Mouse (Mus musculus) adrenal gland, postnatal 14 days (tissue): ENCODE results near the gene Car8. TPM values are rescaled to one million over a fixed set of nuclear protein-coding genes. Genes with fewer than 3 reads are reported as not detected.

ENCODE experiments used
- DNase-seq: peaks from one replicate; pipeline ENCODE4 v3.0.0; 2021; ENCODE audit warnings: mixed read lengths
- long read RNA-seq, 2 experiments: library from polyadenylated mRNA; stranded (forward); transcript quantifications; one replicate each; pipeline ENCODE4 v2.0.0; 2021
- total RNA-seq: library from RNA; stranded (reverse); gene quantifications from 2 replicates; pipeline ENCODE4 v1.2.3, GENCODE M21; 2021

Car8 gene
- 6.3 and 9.7 TPM in 2 replicates for total RNA-seq
- long read RNA-seq, experiment 1, transcript Car8-201 (9 exons, 3,853 nt): major isoform, 30 of 40 reads
- long read RNA-seq, experiment 1, partial matches to known transcripts: 3 of 40 reads
- long read RNA-seq, experiment 1, other reads (novel, unspliced or antisense): 7 of 40 reads
- long read RNA-seq, experiment 2, transcript Car8-201 (9 exons, 3,853 nt): major isoform, 12 of 16 reads
- long read RNA-seq, experiment 2, partial matches to known transcripts: 1 of 16 reads
- long read RNA-seq, experiment 2, other reads (novel, unspliced or antisense): 3 of 16 reads

- peak; percentile 72 for DNase-seq
Observed at GRCm38 (mm10) chr4:8238560-8239305, at the start of gene Car8. Car8 (minus strand) TSS chr4:8239041.

DNA sequence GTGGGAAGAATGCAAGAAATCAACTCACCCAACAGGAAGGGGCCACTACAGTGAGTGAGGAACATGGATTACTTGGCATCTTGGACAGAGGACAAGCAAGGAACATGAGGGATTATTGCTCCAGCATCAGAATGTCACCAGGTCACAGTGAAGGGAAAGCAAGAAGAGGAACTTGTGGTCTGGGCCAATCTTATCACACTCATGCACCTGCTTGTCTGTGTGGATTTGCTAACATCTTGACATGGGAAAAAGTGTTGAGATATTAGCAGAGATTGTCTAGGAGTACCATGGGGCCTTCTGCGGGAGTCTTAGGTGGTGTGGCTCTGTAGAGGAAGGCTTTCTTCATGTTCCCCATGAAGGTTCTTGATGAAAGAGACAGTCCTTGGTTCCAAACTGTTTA, 46.1 kb upstream of the Car8 start:
- DNase-seq: no peak

GRCm38 (mm10) chr4:8278159-8278558, 39.3 kb upstream of the Car8 start:
- DNase-seq: no peak

GRCm38 (mm10) chr4:8249805-8250204, 11.0 kb upstream of the Car8 start:
- DNase-seq: no peak

GRCm38 (mm10) chr4:8245495-8246063, 6.7 kb upstream of the Car8 start:
- no peak for DNase-seq

DNA sequence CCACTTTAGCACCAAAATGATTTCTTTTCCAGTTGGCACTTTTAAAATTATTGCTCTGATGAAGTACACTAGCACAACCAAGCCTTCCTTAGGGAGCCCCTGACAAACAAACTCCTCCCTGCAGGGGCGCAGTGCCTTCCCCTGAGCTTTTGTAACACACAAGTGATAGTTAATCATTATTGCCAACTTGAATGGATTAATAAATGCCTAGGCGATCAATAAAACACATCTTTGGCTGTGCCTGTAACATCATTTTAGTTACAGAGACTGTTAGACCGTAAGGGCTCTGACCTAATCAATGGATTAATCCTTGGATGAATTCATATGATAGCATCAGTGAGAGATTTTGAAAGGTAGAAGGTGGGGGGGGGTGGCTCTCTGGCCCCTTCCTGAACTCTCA, 6.2 kb upstream of the Car8 start:
- no peak for DNase-seq

- peak; percentile 11 for DNase-seq
Observed at GRCm38 (mm10) chr4:8239699-8240098, 858 bp upstream of the Car8 start.

- DNase-seq: peak; percentile 31
Observed at GRCm38 (mm10) chr4:8239306-8239670, 447 bp upstream of the Car8 start.

DNA sequence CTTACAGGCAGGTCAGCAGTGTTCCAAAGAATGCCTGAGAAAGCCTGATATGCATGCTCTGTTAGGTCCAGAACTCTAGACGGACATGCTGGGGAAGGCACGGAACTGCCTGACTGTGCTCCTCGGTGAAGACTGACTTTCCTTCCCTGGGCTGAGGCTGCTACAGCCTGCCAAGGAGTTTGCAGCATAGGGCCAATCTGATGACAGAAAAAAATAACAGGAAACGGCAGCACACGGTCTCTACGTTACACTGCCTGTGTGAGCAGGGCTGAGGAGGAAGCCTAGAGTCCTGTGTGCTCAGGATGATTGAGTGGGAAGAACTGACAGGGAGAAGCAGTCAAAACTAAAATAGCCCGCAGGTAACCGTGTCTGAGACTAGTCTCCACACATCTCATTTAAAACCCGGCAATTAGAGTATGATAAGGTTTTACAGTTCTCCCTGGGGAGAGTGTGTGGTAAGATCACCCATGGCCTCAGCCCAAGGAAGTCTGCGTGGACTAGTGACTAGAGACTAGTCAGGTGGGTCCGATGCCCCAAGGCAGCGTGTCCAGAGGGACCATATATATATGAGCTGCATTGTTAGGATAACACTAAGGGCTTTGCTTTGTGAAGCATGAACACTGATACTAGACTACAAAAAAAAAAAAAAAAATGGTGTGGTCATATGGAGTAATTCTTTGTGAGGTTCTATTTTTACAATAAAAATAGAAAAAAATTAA, 6.3 kb downstream of the Car8 start:
- DNase-seq: no peak

- no peak for DNase-seq
Observed at GRCm38 (mm10) chr4:8231291-8231871, 7.5 kb downstream of the Car8 start.

DNA sequence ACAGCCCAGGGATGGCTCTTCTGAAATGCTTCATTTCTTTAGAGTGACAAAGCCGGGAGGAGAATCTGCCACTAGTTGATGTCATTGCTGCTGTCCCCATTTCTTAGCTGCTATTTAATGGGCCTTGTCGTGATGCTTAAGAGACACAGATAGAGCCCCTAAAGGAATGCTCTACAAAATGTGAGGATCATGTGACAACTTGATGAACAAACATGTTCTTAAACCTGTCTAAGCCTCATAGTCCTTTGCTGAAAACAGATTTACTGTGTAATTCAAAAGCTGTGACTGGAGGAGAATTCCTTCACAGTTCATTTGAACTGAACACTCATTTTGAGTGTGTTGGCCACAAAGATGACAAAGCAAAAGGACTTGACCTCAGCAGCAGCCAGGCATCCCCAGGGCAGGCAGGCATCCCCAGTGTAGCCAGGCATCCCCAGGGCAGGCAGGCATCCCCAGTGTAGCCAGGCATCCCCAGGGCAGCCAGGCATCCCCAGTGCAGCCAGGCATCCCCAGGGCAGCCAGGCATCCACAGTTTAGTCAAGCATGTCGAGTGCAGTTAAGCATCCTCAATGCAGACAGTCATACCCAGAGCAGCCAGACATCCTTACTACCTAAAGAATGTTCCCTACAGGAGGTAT, 9.1 kb downstream of the Car8 start:
- DNase-seq: no peak

- DNase-seq: no peak
Observed at GRCm38 (mm10) chr4:8218941-8219340, 19.9 kb downstream of the Car8 start.

DNA sequence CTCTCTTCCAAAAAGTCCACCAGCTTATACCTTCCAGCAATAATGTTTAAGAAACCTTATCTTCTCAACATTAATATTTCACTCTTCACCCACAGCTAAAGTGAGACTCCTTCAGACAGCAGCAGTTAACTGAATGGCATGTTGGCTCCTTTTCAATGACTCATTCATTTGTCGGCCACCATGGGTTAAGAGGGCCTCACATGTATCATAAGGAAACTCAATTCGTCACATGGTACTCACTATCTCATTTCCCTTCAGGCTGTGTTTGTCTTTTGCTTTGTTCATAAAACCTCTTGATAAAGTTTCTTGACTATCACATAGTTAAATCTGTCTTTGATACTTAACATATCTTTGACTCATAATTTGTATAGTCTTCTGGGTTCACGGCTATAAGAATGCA, 20.8 kb downstream of the Car8 start:
- DNase-seq: no peak

DNA sequence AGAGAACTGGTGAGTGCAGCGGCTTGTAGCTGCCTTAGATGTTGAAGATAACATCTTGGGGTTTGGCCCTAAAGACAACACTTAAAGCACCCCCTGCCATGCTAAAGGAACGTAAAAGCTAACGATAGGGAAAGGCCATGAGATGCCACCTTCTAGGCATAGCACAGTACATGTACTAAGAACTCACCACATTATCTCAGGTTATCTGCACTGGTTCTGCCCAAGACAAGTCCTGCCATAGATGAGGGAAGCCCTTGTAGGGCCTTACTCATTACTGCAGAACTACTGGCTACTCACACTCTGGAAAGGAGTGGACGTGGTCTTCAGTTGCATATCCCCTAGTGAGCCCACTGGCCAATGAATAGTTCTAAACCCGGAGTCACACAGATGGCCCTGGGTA, 21.6 kb downstream of the Car8 start:
- DNase-seq: no peak

GRCm38 (mm10) chr4:8216551-8216950, 22.3 kb downstream of the Car8 start:
- no peak for DNase-seq

DNA sequence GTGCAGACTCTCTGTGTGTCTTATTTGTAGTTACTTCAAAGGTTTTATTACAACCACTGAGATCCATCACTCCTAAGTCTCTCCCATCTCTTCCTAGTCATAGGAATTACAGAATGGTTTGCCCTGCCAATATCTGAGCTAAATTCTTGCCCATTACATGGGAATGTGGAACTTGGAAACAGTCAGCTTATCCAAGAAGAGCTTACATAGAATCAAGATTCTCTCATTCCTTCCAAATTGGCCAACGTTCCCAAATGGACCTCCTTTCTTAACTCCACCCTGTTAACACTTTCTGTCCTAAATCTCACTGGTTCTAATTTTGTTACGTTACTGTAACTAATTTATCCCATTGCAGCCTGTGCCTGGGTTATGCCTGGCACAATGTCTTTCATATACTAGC, 25.2 kb downstream of the Car8 start:
- no peak for DNase-seq

- DNase-seq: no peak
Observed at GRCm38 (mm10) chr4:8212873-8213569, 25.8 kb downstream of the Car8 start.

GRCm38 (mm10) chr4:8210452-8210851, 28.4 kb downstream of the Car8 start:
- no peak for DNase-seq

GRCm38 (mm10) chr4:8207924-8208323, 30.9 kb downstream of the Car8 start:
- no peak for DNase-seq

DNA sequence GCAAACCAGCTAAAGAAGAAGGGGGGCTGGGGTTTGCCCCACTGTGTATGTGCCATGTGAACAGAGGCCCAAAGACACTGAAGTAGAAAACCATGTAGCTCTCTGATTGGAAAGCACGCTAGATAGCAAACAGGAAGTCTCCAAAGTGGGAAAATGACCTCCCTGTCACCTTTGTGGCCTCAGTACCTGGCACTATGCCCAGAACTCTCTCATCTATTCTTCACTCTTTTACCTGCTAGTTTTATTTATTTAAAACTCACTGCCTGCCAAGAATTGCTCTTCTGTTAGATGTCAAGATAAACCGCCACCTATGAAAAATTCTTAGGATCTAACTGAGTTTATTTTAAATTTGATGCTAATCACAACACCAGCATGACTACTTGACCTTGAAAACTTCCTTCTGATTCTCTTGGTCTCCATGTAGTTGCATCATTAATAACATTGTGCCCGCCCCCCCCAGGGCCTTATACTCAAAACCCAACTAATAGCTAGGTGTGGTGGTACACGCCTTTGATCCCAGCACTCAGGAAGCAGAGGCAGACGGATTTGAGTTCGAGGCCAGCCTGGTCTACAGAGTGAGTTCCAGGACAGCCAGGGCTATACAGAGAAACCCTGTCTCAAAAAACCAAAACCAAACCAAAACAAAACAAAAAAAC, 31.8 kb downstream of the Car8 start:
- DNase-seq: peak; percentile 16

GRCm38 (mm10) chr4:8205089-8205649, 33.7 kb downstream of the Car8 start:
- DNase-seq: no peak
